Mouse (Mus musculus): ENCODE data around the gene Gorasp1. TPM values are rescaled to one million over a fixed set of nuclear protein-coding genes. Genes with fewer than 3 reads are reported as not detected.

Gene Gorasp1
- polyA plus RNA-seq, 1 experiment from 2014 or later: 23.6 TPM

DNA sequence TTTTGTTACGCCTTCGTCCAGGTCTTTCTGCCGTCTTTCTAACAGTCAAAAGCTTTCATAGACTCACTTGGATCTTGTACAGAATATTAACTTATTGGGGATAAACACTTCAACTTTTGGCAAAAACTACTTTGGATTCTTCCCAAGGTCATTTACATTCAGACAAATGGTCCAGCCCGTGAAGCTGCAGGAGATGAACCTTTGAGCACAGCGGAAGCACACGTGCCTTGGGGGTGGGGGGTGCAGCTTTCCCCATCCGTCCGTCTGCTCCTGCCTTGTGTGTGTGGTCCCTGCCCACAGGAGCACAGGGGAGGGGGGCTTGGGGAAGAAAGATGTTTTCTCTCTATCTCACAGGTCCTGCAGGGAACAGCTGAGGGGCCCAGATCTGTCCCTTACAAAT lies 11.6 kb downstream of the Gorasp1 start:
- no peak for DNase-seq (ENCODE audit: low spot score)
- no peaks in the 10 kb centered on the region for H3K27me3 ChIP-seq (ENCODE audit: control insufficient read depth, insufficient read depth, low read length)
- no peak for ATAC-seq (ENCODE audit: insufficient read depth, low FRiP score, low TSS enrichment)
- H3K4me1 ChIP-seq (ENCODE audit: control insufficient read depth, insufficient read depth, low read length): no peaks in the 10 kb centered on the region
- H3K4me2 ChIP-seq (ENCODE audit: low read depth): no peak overlapping the region
- H3K9me3 ChIP-seq (ENCODE audit: control insufficient read depth, low read length): no peaks in the 10 kb centered on the region
- no peak overlapping the region for H3K4me3 ChIP-seq (ENCODE audit: low read depth, low read length)
- peaks cover 14% of the 10 kb centered on the region for H3K36me3 ChIP-seq (ENCODE audit: control insufficient read depth, insufficient read depth, low read length)
- 89% methylated on average over 8 of the region's 8 CpGs for WGBS
- no peak overlapping the region for H3K9ac ChIP-seq (ENCODE audit: low read length)
- H3K27ac ChIP-seq (ENCODE audit: low read depth, low read length): no peak overlapping the region

DNA sequence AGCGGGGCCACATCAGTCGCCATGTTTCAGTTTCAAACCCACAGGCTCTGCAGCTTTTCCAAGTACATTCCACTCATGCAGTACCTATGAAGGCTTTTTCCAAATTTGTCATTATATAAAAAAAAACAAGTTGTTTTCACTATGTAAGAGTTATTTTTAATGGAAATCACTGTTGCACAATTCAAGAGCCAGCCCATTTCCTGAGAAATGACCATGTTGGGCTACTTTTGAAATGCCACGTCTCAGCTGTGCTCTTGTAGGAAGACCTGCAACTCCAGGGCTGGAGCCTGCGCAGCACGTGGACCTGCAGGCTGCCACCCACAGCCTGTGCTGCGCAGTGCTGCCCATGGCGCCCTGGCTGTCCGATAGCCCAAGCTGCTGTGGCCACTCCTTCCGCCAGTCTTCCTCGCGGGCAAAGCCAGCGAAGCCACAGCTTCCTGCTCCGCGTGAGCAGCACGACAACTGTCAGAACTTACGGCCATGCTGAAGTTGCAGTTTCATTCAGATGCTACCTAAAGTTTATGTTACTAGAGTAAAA lies 12.2 kb downstream of the Gorasp1 start:
- Histone ChIP-seq H3K27me3 (ENCODE audit: control insufficient read depth, insufficient read depth, low read length) (no peaks in the 10 kb centered on the region), H3K27ac (ENCODE audit: low read depth, low read length) (no peak overlapping the region), H3K4me3 (ENCODE audit: low read depth, low read length) (no peak overlapping the region), H3K9me3 (ENCODE audit: control insufficient read depth, low read length) (no peaks in the 10 kb centered on the region), H3K9ac (ENCODE audit: low read length) (no peak overlapping the region), H3K4me2 (ENCODE audit: low read depth) (no peak overlapping the region), H3K36me3 (ENCODE audit: control insufficient read depth, insufficient read depth, low read length) (peaks cover 12% of the 10 kb centered on the region), H3K4me1 (ENCODE audit: control insufficient read depth, insufficient read depth, low read length) (no peaks in the 10 kb centered on the region)
- DNase-seq (ENCODE audit: low spot score): no peak
- ATAC-seq (ENCODE audit: insufficient read depth, low FRiP score, low TSS enrichment): no peak
- WGBS: 96% methylated on average over 16 of the region's 16 CpGs

DNA sequence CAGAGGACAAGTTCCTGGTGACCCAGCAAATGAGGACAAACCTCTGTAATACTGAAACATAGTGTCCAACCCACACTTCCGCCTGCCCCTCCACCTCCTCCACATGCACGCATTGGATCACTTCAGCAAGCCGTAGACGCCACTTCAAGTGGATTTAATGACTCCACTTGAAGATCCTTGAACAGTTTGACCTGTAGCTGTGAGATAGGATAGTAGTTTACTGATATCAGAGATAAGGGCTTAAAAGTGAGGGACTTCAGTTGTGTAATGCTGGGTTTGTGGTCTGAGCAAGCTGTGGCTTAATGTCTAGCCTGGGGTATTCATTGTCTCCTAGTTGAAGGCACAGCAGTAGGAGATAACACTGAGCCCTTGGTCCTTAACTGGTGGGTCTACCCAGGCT lies 13.9 kb downstream of the Gorasp1 start:
- Histone ChIP-seq H3K27ac (ENCODE audit: low read depth, low read length) (no peak overlapping the region), H3K4me2 (ENCODE audit: low read depth) (no peak overlapping the region), H3K4me3 (ENCODE audit: low read depth, low read length) (no peak overlapping the region), H3K9ac (ENCODE audit: low read length) (no peak overlapping the region), H3K9me3 (ENCODE audit: control insufficient read depth, low read length) (no peaks in the 10 kb centered on the region), H3K4me1 (ENCODE audit: control insufficient read depth, insufficient read depth, low read length) (no peaks in the 10 kb centered on the region), H3K36me3 (ENCODE audit: control insufficient read depth, insufficient read depth, low read length) (peaks cover 17% of the 10 kb centered on the region), H3K27me3 (ENCODE audit: control insufficient read depth, insufficient read depth, low read length) (no peaks in the 10 kb centered on the region)
- WGBS: 94% methylated on average over 4 of the region's 4 CpGs
- ATAC-seq (ENCODE audit: insufficient read depth, low FRiP score, low TSS enrichment): no peak
- DNase-seq (ENCODE audit: low spot score): no peak

DNA sequence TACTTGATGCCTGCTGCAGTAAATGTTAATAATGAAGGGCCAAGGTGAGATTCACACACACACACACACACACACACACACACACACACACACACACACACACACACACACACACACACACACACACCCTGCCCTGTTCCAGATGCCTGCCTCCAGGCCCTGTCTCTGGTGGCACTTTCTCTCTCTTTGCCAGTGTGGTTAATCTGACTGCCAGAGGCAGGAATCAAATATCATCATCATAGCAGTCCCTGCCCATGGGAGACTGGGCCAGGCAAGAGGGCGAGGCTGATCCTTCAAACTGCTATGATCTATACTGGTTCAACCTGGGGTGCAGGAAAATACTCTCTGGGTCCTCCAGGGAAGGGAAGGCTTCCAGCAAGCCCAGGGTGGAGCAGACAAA lies 17.5 kb downstream of the Gorasp1 start:
- Histone ChIP-seq H3K9ac (ENCODE audit: low read length) (no peak overlapping the region), H3K4me2 (ENCODE audit: low read depth) (no peak overlapping the region), H3K36me3 (ENCODE audit: control insufficient read depth, insufficient read depth, low read length) (peaks cover 18% of the 10 kb centered on the region), H3K4me3 (ENCODE audit: low read depth, low read length) (no peak overlapping the region), H3K27ac (ENCODE audit: low read depth, low read length) (no peak overlapping the region), H3K27me3 (ENCODE audit: control insufficient read depth, insufficient read depth, low read length) (no peaks in the 10 kb centered on the region), H3K4me1 (ENCODE audit: control insufficient read depth, insufficient read depth, low read length) (no peaks in the 10 kb centered on the region), H3K9me3 (ENCODE audit: control insufficient read depth, low read length) (no peaks in the 10 kb centered on the region)
- ATAC-seq (ENCODE audit: insufficient read depth, low FRiP score, low TSS enrichment) (no peak), DNase-seq (ENCODE audit: low spot score) (no peak)
- WGBS: 81% methylated on average over 1 of the region's 1 CpGs

DNA sequence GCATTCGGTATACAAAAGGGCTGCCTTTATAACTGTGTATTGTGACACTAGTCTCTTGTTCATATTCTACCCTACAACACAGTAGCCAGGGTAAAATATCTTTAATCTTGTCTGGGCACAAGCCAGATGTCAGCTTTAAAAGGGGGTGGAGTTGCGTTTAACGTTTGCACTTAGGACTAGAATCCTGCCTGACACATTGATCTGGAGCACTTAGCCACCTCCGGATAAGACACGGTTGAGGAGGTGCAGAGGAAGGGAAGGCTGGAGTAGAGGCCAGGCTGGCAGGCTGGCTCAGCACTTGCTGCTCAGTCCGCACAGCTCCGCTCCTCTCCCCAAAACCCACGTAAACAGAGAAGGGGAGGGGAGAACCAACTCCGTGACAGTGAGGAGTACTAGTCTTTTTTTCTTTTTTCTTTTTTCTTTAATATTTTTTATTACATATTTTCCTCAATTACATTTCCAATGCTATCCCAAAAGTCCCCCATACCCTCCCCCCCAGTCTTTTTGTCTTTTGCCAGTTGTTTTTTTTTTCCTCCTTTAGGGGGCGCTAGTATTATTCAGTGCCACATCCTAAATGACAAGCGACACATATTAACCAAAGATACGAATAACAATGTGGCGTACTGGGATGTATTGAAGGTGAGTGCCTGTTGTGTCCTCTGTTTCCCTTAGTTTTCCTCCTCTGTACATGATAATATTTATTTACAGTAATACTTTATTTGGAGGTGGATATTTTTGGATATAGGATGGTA lies 24.1 kb downstream of the Gorasp1 start:
- Histone ChIP-seq H3K36me3 (ENCODE audit: control insufficient read depth, insufficient read depth, low read length) (peaks cover 9% of the 10 kb centered on the region), H3K9ac (ENCODE audit: low read length) (no peak overlapping the region), H3K27ac (ENCODE audit: low read depth, low read length) (no peak overlapping the region), H3K27me3 (ENCODE audit: control insufficient read depth, insufficient read depth, low read length) (no peaks in the 10 kb centered on the region), H3K4me1 (ENCODE audit: control insufficient read depth, insufficient read depth, low read length) (no peaks in the 10 kb centered on the region), H3K9me3 (ENCODE audit: control insufficient read depth, low read length) (no peaks in the 10 kb centered on the region), H3K4me2 (ENCODE audit: low read depth) (no peak overlapping the region), H3K4me3 (ENCODE audit: low read depth, low read length) (no peak overlapping the region)
- ATAC-seq (ENCODE audit: insufficient read depth, low FRiP score, low TSS enrichment) (no peak), DNase-seq (ENCODE audit: low spot score) (no peak)
- 82% methylated on average over 13 of the region's 13 CpGs for WGBS

DNA sequence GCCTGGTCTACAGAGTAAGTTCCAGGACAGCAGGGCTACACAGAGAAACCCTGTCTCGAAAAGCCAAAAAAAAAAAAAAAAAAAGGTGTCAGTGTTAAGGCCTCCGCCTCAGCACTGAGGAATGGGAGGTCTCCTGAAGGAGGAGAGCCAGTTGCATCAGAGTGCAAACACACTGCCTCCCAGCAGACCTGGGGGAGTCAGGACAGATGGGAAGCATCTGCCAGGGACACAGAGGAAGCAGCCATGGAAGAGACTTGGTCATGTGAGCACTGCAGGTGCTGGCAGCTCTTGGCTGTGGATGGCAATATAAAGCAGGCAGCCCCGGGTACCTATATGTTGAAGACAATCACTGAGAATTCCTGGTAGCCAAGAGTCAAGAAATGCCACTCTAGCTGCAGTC lies 27.4 kb downstream of the Gorasp1 start:
- Histone ChIP-seq H3K27me3 (ENCODE audit: control insufficient read depth, insufficient read depth, low read length) (no peaks in the 10 kb centered on the region), H3K4me2 (ENCODE audit: low read depth) (no peak overlapping the region), H3K4me3 (ENCODE audit: low read depth, low read length) (no peak overlapping the region), H3K27ac (ENCODE audit: low read depth, low read length) (no peak overlapping the region), H3K36me3 (ENCODE audit: control insufficient read depth, insufficient read depth, low read length) (peaks cover 4% of the 10 kb centered on the region), H3K9me3 (ENCODE audit: control insufficient read depth, low read length) (no peaks in the 10 kb centered on the region), H3K4me1 (ENCODE audit: control insufficient read depth, insufficient read depth, low read length) (no peaks in the 10 kb centered on the region), H3K9ac (ENCODE audit: low read length) (no peak overlapping the region)
- 93% methylated on average over 3 of the region's 3 CpGs for WGBS
- no peak for ATAC-seq (ENCODE audit: insufficient read depth, low FRiP score, low TSS enrichment)
- DNase-seq (ENCODE audit: low spot score): no peak

DNA sequence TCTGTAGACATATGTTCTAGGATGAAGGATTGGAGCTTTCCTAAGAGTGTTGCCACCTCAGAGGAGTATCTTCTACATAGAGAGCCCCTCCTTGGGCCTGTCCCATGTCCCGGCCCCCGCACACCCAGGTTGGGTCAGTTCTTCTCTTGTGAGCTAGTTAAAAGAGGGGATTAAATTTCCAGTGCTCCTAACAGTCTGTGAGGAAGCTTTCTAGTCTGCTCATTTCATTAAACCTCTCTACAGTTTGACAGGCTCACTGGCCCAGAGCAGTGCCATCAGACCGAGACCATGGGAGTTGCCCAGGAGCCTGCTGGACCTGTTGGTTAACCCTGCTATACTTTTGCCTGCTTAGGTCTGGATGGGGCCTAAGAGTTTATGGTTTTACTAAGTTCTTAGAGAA lies 28.7 kb downstream of the Gorasp1 start:
- no peak for DNase-seq (ENCODE audit: low spot score)
- Histone ChIP-seq H3K4me3 (ENCODE audit: low read depth, low read length) (no peak overlapping the region), H3K4me1 (ENCODE audit: control insufficient read depth, insufficient read depth, low read length) (no peaks in the 10 kb centered on the region), H3K36me3 (ENCODE audit: control insufficient read depth, insufficient read depth, low read length) (peaks cover 4% of the 10 kb centered on the region), H3K27me3 (ENCODE audit: control insufficient read depth, insufficient read depth, low read length) (no peaks in the 10 kb centered on the region), H3K27ac (ENCODE audit: low read depth, low read length) (no peak overlapping the region), H3K9me3 (ENCODE audit: control insufficient read depth, low read length) (no peaks in the 10 kb centered on the region), H3K4me2 (ENCODE audit: low read depth) (no peak overlapping the region), H3K9ac (ENCODE audit: low read length) (no peak overlapping the region)
- no peak for ATAC-seq (ENCODE audit: insufficient read depth, low FRiP score, low TSS enrichment)
- 90% methylated on average over 3 of the region's 3 CpGs for WGBS

DNA sequence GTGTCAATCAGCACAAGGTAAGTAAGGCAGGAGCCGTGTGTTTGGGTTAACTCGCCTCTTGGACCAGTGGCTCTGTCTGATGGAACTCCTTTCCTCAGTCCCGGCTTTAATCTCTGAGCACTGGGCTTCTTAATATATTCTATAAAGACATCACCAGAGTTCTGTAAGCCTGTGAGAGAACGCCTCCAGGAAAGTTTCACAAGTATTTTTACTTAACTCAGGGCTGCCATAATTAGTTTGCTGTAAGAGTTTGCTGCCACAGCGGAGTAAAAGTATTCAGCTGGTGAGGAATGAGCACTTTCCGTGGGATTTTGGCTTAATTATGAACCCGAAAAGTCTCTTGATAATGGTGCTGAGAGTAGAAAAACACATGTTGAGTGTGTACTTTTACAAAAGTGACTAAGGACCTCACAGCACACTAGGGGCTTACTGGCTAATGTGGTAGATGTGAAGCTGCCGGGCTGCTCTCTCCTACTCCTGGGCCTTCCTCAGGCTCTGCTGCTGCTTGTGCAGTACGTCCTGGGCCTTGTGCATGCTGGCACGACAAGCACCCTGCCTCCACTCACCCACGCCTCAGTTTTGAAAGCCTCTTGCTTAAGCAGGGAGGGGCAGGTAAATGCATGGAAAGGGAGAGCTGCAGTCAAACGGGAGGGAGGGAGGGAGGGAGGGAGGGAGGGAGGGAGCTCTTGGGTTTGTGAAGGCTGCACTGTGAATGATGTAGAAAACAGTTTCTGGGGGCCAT lies 34.8 kb downstream of the Gorasp1 start:
- H3K4me1 ChIP-seq (ENCODE audit: control insufficient read depth, insufficient read depth, low read length): no peaks in the 10 kb centered on the region
- H3K27ac ChIP-seq (ENCODE audit: low read depth, low read length): no peak overlapping the region
- H3K4me3 ChIP-seq (ENCODE audit: low read depth, low read length): no peak overlapping the region
- no peaks in the 10 kb centered on the region for H3K27me3 ChIP-seq (ENCODE audit: control insufficient read depth, insufficient read depth, low read length)
- ATAC-seq (ENCODE audit: insufficient read depth, low FRiP score, low TSS enrichment) (no peak), DNase-seq (ENCODE audit: low spot score) (no peak)
- no peak overlapping the region for H3K4me2 ChIP-seq (ENCODE audit: low read depth)
- 85% methylated on average over 12 of the region's 12 CpGs for WGBS
- no peaks in the 10 kb centered on the region; the same call in 1 of the 2 replicates for H3K36me3 ChIP-seq (ENCODE audit: control insufficient read depth, insufficient read depth, low read length)
- H3K9ac ChIP-seq (ENCODE audit: low read length): no peak overlapping the region
- no peaks in the 10 kb centered on the region for H3K9me3 ChIP-seq (ENCODE audit: control insufficient read depth, low read length)

DNA sequence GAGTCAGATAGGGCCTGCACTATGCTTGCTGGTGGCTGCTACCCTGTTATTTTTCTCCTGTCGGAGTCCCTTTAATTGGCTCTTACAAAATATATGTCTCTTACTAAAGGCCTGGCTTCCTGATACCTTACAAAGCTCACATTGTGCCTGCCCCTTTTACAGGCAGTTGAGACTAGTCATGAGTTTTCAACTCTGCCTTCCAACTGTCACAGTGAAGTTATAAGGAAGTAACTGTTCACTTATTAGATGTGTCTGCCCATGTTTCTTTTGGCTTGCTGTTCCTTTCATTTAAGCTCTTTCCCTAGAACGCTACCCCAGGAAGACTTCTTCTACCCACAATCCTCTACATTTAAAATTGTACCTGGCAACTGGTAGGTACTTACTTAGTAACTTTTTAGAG lies 37.9 kb downstream of the Gorasp1 start:
- H3K27ac ChIP-seq (ENCODE audit: low read depth, low read length): no peak overlapping the region
- no peaks in the 10 kb centered on the region; the same call in 1 of the 2 replicates for H3K36me3 ChIP-seq (ENCODE audit: control insufficient read depth, insufficient read depth, low read length)
- H3K9me3 ChIP-seq (ENCODE audit: control insufficient read depth, low read length): no peaks in the 10 kb centered on the region
- H3K9ac ChIP-seq (ENCODE audit: low read length): no peak overlapping the region
- H3K4me3 ChIP-seq (ENCODE audit: low read depth, low read length): no peak overlapping the region
- peaks cover 7% of the 10 kb centered on the region for H3K4me1 ChIP-seq (ENCODE audit: control insufficient read depth, insufficient read depth, low read length)
- WGBS: 87% methylated on average over 2 of the region's 2 CpGs
- H3K4me2 ChIP-seq (ENCODE audit: low read depth): no peak overlapping the region
- no peaks in the 10 kb centered on the region for H3K27me3 ChIP-seq (ENCODE audit: control insufficient read depth, insufficient read depth, low read length)
- no peak for DNase-seq (ENCODE audit: low spot score)
- no peak for ATAC-seq (ENCODE audit: insufficient read depth, low FRiP score, low TSS enrichment)

All from neural tube, embryonic 11.5 days (tissue).